Mouse (Mus musculus) heart, embryonic 16.5 days (tissue): ENCODE data around the gene Arhgef26. TPM values are rescaled to one million over a fixed set of nuclear protein-coding genes. Genes with fewer than 3 reads are reported as not detected.

ENCODE experiments used
- ATAC-seq: fragments of 200-750 bp; cut with Nextera tagmentation; replicated peaks from 2 replicates; pipeline ENCODE4 v1.8.0; 2017; ENCODE audit warnings: moderate number of reproducible peaks; ENCODE audit not compliant: insufficient read depth, low FRiP score; ENCODE audit errors: extremely low read depth
- H3K27ac ChIP-seq: fragments of 300-500 bp; sonication (generic); 2 replicates; pipeline ENCODE4 v1.5.1; 2014; ENCODE audit warnings: mild to moderate bottlenecking, low read length, control low read depth, moderate library complexity
- H3K27me3 ChIP-seq: fragments of 300-500 bp; sonication (generic); 2 replicates; pipeline ENCODE4 v1.6.1; 2014; ENCODE audit warnings: low read length, mixed read lengths; ENCODE audit not compliant: control insufficient read depth, insufficient read depth
- H3K36me3 ChIP-seq: fragments of 300-500 bp; sonication (generic); 2 replicates; pipeline ENCODE4 v1.6.1; 2014; ENCODE audit not compliant: control insufficient read depth, insufficient read depth
- H3K4me1 ChIP-seq: fragments of 300-500 bp; sonication (generic); 2 replicates; pipeline ENCODE4 v1.6.1; 2014; ENCODE audit warnings: low read length, mixed read lengths; ENCODE audit not compliant: control insufficient read depth, insufficient read depth
- H3K4me2 ChIP-seq: fragments of 300-500 bp; sonication (generic); 2 replicates; pipeline ENCODE4 v1.6.1; 2014; ENCODE audit warnings: low read depth, mild to moderate bottlenecking, control low read depth, low read length
- H3K4me3 ChIP-seq: fragments of 300-500 bp; sonication (generic); 2 replicates; pipeline ENCODE4 v1.5.1; 2014; ENCODE audit warnings: mild to moderate bottlenecking, control low read depth, low read length
- H3K9ac ChIP-seq: fragments of 300-500 bp; sonication (generic); 2 replicates; pipeline ENCODE4 v1.6.1; 2014; ENCODE audit warnings: low read length, control low read depth
- H3K9me3 ChIP-seq: fragments of 300-500 bp; sonication (generic); replicated peaks from 2 replicates; pipeline ENCODE4 v1.6.1; 2016; ENCODE audit warnings: low read length; ENCODE audit not compliant: control insufficient read depth
- WGBS: fragments of 180-500 bp; shearing (Covaris S2); extraction: QIAGEN DNeasy Blood & Tissue Kit; methylation state at CpG from one replicate; pipeline ENCODE4 v1.1.7; 2014; 5-methylcytosine and 5-hydroxymethylcytosine counted together
- polyA plus RNA-seq: library from polyadenylated mRNA; unstranded; fragments of >200 nt; fragmentation: Nextera tagmentation; extraction: Ambion mirVana; gene quantifications from 2 replicates; pipeline ENCODE4 v1.2.1, GENCODE M21; 2015

The Arhgef26 gene
- polyA plus RNA-seq, 1 experiment from 2014 or later: 3.4 TPM

GRCm38 (mm10) chr3:62374831-62375230, 36.7 kb downstream of the Arhgef26 start:
- Histone ChIP-seq H3K4me2 (no peak overlapping the region), H3K9ac (no peak overlapping the region), H3K4me3 (no peak overlapping the region), H3K27me3 (no peaks in the 10 kb centered on the region), H3K36me3 (no peaks in the 10 kb centered on the region), H3K4me1 (peaks cover 8% of the 10 kb centered on the region), H3K27ac (peak overlapping the region; percentile 65), H3K9me3 (no peaks in the 10 kb centered on the region)
- peak; percentile 45; the same call in 1 of the 2 replicates for ATAC-seq
- WGBS: 28% methylated on average over 6 of the region's 6 CpGs

- Histone ChIP-seq H3K4me2 (no peak overlapping the region), H3K27ac (no peak overlapping the region), H3K9me3 (no peaks in the 10 kb centered on the region), H3K4me3 (no peak overlapping the region), H3K27me3 (no peaks in the 10 kb centered on the region), H3K36me3 (no peaks in the 10 kb centered on the region), H3K9ac (no peak overlapping the region), H3K4me1 (peaks cover 8% of the 10 kb centered on the region)
- no peak for ATAC-seq
- 81% methylated on average over 2 of the region's 2 CpGs for WGBS
Observed at GRCm38 (mm10) chr3:62376719-62377118, 38.6 kb downstream of the Arhgef26 start.

- Histone ChIP-seq H3K9me3 (no peaks in the 10 kb centered on the region), H3K4me2 (no peak overlapping the region), H3K27me3 (no peaks in the 10 kb centered on the region), H3K27ac (no peak overlapping the region), H3K4me3 (no peak overlapping the region), H3K9ac (no peak overlapping the region), H3K36me3 (no peaks in the 10 kb centered on the region), H3K4me1 (peaks cover 2% of the 10 kb centered on the region)
- ATAC-seq: no peak
- 41% methylated on average over 5 of the region's 5 CpGs for WGBS
Observed at GRCm38 (mm10) chr3:62379946-62380345, 41.8 kb downstream of the Arhgef26 start.

- ATAC-seq: no peak
- Histone ChIP-seq H3K36me3 (no peaks in the 10 kb centered on the region), H3K9me3 (no peaks in the 10 kb centered on the region), H3K4me1 (no peaks in the 10 kb centered on the region), H3K4me2 (no peak overlapping the region), H3K4me3 (no peak overlapping the region), H3K9ac (no peak overlapping the region), H3K27me3 (no peaks in the 10 kb centered on the region), H3K27ac (no peak overlapping the region)
- WGBS: 82% methylated on average over 3 of the region's 3 CpGs
Observed at GRCm38 (mm10) chr3:62380420-62380819, 42.3 kb downstream of the Arhgef26 start.

- H3K4me2 ChIP-seq: no peak overlapping the region
- no peaks in the 10 kb centered on the region for H3K27me3 ChIP-seq
- H3K27ac ChIP-seq: no peak overlapping the region
- no peak for ATAC-seq
- no peak overlapping the region for H3K4me3 ChIP-seq
- no peak overlapping the region for H3K9ac ChIP-seq
- H3K4me1 ChIP-seq: no peaks in the 10 kb centered on the region
- 66% methylated on average over 1 of the region's 1 CpGs for WGBS
- no peaks in the 10 kb centered on the region for H3K36me3 ChIP-seq
- H3K9me3 ChIP-seq: no peaks in the 10 kb centered on the region
Observed at GRCm38 (mm10) chr3:62382853-62383252, 44.7 kb downstream of the Arhgef26 start.

GRCm38 (mm10) chr3:62392636-62393035, 54.5 kb downstream of the Arhgef26 start:
- Histone ChIP-seq H3K4me2 (no peak overlapping the region), H3K9ac (no peak overlapping the region), H3K4me1 (peaks cover 4% of the 10 kb centered on the region; the same call in 1 of the 2 replicates), H3K9me3 (no peaks in the 10 kb centered on the region), H3K36me3 (no peaks in the 10 kb centered on the region), H3K27ac (no peak overlapping the region), H3K27me3 (no peaks in the 10 kb centered on the region), H3K4me3 (no peak overlapping the region)
- no peak for ATAC-seq

- Histone ChIP-seq H3K27ac (no peak overlapping the region), H3K36me3 (no peaks in the 10 kb centered on the region), H3K9ac (no peak overlapping the region), H3K9me3 (no peaks in the 10 kb centered on the region), H3K4me2 (no peak overlapping the region), H3K27me3 (no peaks in the 10 kb centered on the region), H3K4me3 (no peak overlapping the region), H3K4me1 (peaks cover 4% of the 10 kb centered on the region; the same call in 1 of the 2 replicates)
- ATAC-seq: no peak
- WGBS: 66% methylated on average over 7 of the region's 7 CpGs
Observed at GRCm38 (mm10) chr3:62394284-62394683, 56.1 kb downstream of the Arhgef26 start.

- ATAC-seq: no peak
- H3K27ac ChIP-seq: no peak overlapping the region
- H3K4me1 ChIP-seq: peaks cover 6% of the 10 kb centered on the region
- no peaks in the 10 kb centered on the region for H3K9me3 ChIP-seq
- no peaks in the 10 kb centered on the region for H3K36me3 ChIP-seq
- no peaks in the 10 kb centered on the region for H3K27me3 ChIP-seq
- no peak overlapping the region for H3K9ac ChIP-seq
- no peak overlapping the region for H3K4me3 ChIP-seq
- 49% methylated on average over 5 of the region's 5 CpGs for WGBS
- no peak overlapping the region for H3K4me2 ChIP-seq
Observed at GRCm38 (mm10) chr3:62395368-62395767, 57.2 kb downstream of the Arhgef26 start.

GRCm38 (mm10) chr3:62396109-62396508, 58.0 kb downstream of the Arhgef26 start:
- H3K4me3 ChIP-seq: no peak overlapping the region
- no peak for ATAC-seq
- H3K9ac ChIP-seq: no peak overlapping the region
- peaks cover 6% of the 10 kb centered on the region for H3K4me1 ChIP-seq
- H3K36me3 ChIP-seq: no peaks in the 10 kb centered on the region
- H3K4me2 ChIP-seq: no peak overlapping the region
- H3K27me3 ChIP-seq: no peaks in the 10 kb centered on the region
- WGBS: 60% methylated on average over 5 of the region's 5 CpGs
- H3K27ac ChIP-seq: no peak overlapping the region
- no peaks in the 10 kb centered on the region for H3K9me3 ChIP-seq

- Histone ChIP-seq H3K36me3 (0 out of 2 replicates have a peak, but pooled peaks cover 2% of the 10 kb centered on the region), H3K27me3 (no peaks in the 10 kb centered on the region), H3K9ac (no peak overlapping the region), H3K27ac (no peak overlapping the region), H3K4me2 (no peak overlapping the region), H3K9me3 (no peaks in the 10 kb centered on the region), H3K4me3 (no peak overlapping the region), H3K4me1 (peaks cover 6% of the 10 kb centered on the region)
- no peak for ATAC-seq
Observed at GRCm38 (mm10) chr3:62398094-62398493, 60.0 kb downstream of the Arhgef26 start.
